Mouse (Mus musculus): ENCODE measurements at regions not wholly inside any gene's neighbourhood (a gene's known extent, or its start where the extent isn't known, plus 50 kb on each side); places are given as distances from the start of the nearest gene placed in this dataset.

DNA sequence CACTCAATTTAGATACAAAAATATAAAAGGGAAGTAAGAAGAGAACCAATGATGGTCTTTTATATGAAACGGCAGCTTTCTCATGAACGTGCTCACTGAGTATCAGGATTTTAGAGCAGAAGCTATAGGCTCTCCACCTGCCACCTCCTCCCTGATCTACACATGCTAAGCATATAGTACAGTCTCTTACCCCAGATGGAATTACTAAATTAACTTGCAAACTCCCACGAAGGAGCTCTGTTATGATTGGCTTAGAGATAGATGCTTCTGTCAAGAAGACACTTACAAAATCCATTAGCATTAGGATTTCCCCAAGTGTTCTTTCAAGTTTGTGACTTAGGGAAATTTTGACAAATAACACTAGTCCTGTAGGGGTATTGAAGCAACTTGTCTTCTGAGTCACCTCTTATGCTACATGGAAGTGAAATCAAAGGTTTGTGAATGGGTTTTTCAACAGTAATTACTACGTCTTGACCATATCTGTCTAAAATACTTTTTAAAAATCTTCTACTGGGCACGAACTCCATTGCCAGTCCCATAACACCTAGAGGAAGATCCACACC is 60.6 kb downstream of the Crygs start:
- no peak for DNase-seq (ENCODE audit: low spot score in 2 of 2)

DNA sequence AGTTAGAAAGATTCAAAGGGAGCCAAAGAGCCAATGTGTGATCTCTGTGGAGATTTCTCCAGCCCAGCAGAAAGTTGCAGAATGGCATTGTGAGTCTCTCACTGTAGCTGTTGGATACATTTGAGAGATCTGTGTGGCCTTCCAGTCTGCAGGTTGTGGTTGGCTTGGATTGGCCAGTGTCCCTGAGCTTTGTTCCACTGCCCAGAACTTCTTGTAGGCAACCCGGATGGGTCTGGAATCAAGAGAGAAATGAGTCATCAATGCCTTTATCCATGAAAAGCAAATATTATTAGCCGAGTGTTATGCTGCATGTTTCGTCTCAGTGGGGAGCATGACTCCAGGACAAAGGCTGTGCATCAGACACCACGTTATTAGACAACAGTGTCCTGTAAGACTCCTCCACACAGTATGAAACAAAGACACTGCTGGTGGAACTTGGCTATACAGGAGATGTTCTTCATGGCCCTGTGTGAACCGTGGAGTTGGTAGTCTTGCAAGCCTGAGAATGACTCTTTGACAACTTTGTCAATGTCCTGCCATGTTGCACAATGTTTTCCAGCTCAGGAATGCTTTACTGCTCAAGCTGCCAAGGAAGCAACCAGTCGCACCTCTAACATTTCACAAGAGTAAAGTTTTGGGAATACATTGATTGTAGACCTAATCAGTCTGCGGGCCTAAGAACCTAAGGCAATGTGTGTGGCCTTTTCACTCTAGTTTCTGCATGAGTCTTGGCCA is 67.1 kb downstream of the Crygs start:
- DNase-seq (ENCODE audit: low spot score in 2 of 2) = no peak

- DNase-seq (ENCODE audit: low spot score in 2 of 2) = no peak
Observed at GRCm38 (mm10) chr16:22743461-22743860, 67.9 kb downstream of the Crygs start.

DNA sequence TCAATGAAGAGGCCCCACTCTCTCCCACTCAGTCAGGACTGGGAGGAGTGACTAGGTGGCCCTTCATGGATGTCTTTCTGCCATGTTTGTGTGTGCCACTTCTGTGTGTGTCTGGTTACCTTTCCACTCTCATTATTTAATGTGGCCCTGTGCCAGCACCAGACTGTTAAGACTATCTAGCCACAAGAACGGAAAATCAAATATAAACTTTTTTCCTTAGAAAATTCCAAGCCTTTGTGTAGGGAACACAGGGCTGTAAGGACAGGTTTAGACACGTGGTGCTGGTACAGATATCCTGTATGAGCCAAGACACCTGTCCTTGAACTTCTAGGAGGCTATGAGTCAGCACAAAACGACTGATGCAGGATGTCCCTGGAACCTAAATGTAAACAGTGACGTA is 69.9 kb downstream of the Crygs start:
- no peak for DNase-seq (ENCODE audit: low spot score in 2 of 2)

DNA sequence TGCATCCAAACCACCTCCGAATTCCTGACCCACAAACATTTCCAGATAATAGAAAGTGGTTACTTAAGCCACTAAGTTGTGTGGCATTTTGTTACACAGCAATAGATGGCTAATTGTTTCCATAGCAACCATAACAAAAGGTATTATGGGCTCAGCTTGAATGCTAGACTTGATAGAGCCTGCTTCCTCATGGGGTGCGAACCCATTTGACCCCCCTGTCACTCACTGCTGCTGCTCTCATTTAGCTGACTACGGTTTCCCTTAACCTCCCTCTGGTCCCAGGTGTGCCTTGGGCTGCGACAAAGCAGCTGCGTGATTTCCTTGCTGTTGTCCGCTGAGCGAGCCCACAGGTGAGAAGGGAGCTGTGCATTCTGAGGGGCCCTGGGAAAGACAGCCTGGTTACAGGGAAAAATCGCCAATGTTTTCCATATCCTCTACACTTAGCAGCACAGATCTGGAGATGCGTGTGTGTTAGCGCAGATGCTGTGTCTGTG is 76.8 kb downstream of the Crygs start:
- no peak for DNase-seq (ENCODE audit: low spot score in 2 of 2)

- no peak for DNase-seq (ENCODE audit: low spot score in 2 of 2)
Observed at GRCm38 (mm10) chr16:22733772-22734528, 76.9 kb upstream of the Dgkg start.

DNA sequence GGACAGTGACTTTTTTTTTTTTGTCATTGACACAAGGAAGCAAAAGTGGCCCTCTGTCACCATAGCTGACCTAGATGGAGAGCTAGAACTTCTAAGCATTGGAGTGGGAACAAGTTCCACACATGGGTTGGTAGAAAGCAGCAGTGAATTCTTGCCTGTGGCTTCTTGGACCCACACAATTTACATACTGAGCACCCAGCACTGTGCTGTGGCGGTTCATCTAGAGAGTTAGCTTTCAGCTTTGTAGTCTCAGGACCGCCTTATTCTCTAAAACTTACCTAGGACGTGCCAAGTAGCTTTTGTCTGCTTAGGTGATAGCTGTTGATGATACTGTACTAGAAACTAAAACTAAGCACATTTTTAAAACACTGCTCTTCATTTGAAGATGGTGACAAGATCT is 72.1 kb upstream of the Dgkg start:
- DNase-seq (ENCODE audit: low spot score in 2 of 2) = no peak

- no peak for DNase-seq (ENCODE audit: low spot score in 2 of 2)
Observed at GRCm38 (mm10) chr16:22725261-22725660, 68.2 kb upstream of the Dgkg start.

DNA sequence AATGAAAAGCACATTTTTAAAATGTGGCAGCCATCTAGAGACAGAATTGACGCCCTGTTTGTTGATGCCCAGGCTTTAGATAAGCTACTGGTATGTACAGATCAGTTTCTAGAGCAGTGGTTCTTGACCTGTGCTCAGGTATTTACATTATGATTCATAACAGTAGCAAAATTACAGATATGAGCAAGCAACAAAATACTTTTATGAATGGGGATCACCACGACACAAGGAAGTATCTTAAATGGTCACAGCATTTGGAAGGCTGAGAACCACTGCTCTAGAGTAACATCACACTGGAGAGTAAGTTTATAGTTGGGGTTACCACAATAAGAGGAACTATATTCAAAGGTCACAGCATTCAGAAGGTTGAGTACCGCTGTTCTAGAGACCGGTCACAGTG is 66.3 kb upstream of the Dgkg start:
- no peak for DNase-seq (ENCODE audit: low spot score in 2 of 2)

- DNase-seq (ENCODE audit: low spot score in 2 of 2) = peak in 1 of 2 experiments; percentile 25
Observed at GRCm38 (mm10) chr16:22719791-22720190, 62.8 kb upstream of the Dgkg start.

GRCm38 (mm10) chr16:22719304-22719703 is 62.3 kb upstream of the Dgkg start:
- DNase-seq (ENCODE audit: low spot score in 2 of 2) = no peak

DNA sequence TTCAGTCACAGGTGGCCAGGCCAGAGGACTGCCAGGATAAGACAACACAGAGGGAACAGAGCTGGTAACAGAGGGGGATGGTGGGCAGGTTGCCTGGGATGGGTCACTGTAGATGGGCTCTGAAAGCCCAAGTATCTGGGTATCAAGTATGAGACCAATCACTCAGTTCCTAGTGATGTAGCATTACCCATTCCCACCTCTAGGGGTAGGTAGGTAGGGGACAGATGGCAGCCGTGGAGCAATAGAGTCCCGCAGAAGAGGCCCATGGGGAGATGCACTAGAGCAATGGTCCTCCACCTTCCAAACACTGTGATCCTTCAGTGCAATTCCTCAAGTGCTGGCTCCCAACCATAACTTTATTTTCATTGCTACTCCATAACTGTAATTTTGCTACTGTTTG is 60.4 kb upstream of the Dgkg start:
- no peak for DNase-seq (ENCODE audit: low spot score in 2 of 2)

- DNase-seq (ENCODE audit: low spot score in 2 of 2) = no peak
Observed at GRCm38 (mm10) chr16:22716306-22716830, 59.3 kb upstream of the Dgkg start.

- DNase-seq (ENCODE audit: low spot score in 2 of 2) = no peak
Observed at GRCm38 (mm10) chr16:22714315-22714714, 57.3 kb upstream of the Dgkg start.

DNA sequence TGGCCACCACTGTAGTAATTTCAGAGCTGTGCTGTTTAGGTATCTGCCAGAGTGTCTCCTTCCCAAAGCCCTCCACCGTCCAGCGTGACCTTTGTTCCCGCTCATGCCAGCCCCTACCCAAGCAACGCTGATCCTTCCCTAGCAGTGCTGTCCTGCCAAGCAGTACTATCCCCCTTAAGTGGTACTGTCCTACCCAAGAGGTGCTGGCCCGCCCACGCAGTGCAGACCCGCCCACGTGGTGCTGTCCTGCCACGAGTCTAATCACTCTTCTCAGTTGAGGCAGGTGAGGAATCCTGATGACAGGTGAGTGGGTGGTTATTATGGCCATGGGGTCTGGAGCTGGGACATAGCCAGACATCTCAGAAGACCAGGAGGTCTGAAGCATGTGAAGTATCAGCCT is 51.7 kb upstream of the Dgkg start:
- DNase-seq (ENCODE audit: low spot score in 2 of 2) = no peak
